Mouse (Mus musculus) spleen, postnatal 36 days (tissue): ENCODE results near the gene Olfr700.
"Not testable (repeated sequence)": the region's sequence is repeated elsewhere in the genome, so short reads cannot be mapped to it uniquely, and the experiment has no call there.

ENCODE experiments used
- DNase-seq, 2 experiments: peaks; one replicate each; pipeline ENCODE4 v3.0.0; 2022; ENCODE audit warnings: low spot score in 2 of 2, mixed read lengths in 1 of 2

The Olfr700 gene

DNA sequence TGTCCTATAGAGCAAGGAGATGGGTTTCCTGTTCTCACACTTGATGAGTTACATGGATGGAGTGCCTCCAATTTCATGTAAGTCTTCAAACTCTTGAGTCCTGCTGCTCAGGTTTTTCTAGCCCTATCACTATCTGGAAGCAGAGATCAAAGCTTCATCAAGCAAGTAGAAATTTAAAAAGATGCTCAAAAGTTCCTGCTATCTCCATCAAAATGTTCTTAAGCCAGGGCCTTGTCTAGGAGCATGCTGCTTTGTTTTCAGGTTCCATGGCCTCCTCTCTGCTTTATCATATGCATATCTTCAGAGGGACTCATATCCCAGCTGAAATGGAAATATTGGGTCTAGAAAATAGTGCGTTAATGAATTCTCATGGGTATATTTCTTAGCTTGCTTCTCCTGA, at the start of gene Olfr700:
Olfr700 (minus strand) TSS at position 101 of the 400 bp plus-strand sequence.
- DNase-seq: no peak

DNA sequence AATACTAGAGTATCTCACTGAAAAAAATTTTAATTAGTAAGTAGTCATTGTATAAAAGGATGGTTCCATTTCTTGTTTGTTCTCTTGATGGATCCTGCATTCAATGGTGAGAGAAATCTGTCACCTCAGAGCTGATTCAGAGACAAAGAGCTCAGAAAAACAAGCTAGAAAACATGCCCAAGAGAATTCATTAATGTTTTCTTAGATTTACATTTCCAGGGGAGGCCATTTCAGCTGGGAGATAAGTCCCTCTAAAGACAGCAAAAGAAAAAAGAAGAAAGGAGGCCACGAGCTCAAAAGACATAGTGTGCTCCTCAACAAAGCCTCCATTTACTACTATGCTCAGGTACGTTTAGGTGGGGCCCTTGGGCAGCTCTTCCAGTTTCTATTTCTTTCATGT, 34.4 kb upstream of the Olfr700 start, which contains the start of gene Olfr703:
Olfr703 (plus strand) TSS at position 301 of the 400 bp plus-strand sequence.
- DNase-seq: no peak

GRCm38 (mm10) chr7:106833793-106834192, 25.2 kb upstream of the Olfr700 start, which contains the start of gene Olfr702:
TSS of gene Olfr702 (minus strand) at chr7:106833893.
- DNase-seq: no peak

DNA sequence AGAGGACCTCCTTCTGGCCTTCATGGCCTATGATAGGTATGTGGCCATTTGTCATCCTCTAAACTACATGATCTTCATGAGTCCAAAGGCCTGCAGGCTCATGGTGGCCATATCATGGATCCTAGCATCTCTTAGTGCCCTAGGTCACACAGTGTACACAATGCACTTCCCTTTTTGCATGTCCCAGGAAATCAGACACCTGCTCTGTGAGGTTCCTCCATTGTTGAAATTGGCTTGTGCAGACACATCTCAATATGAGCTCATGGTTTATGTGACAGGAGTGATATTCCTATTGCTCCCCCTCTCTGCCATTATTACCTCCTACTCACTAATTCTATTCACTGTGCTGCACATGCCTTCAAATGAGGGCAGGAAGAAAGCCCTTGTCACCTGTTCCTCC, 9.8 kb upstream of the Olfr700 start:
- DNase-seq: no peak

- peak; percentile 17 to 27 for DNase-seq
Observed at GRCm38 (mm10) chr7:106815775-106816174, 7.1 kb upstream of the Olfr700 start.

GRCm38 (mm10) chr7:106813829-106814228, 5.2 kb upstream of the Olfr700 start, which contains the start of gene Olfr701:
TSS of gene Olfr701 (plus strand) at chr7:106814129.
- DNase-seq: no peak

DNA sequence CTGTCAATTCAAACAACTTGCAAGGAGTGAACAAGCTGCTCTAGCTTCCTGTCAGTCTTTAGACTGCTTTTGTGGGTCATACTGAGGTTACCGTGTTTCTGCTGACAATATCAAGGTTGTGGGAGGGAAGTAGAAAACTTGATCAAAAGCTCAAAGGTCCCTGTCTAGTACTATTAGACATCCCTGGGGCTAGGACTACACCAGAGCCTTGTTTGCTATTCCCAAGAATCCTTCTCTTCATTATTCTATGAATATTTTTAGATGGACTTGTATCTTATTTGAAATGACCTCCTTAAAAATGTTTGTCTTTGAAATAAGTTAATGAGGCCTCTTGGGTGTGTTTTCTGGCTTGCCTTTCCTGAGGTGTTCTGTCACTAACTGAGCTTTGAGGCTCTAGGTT, 15.5 kb downstream of the Olfr700 start, which contains the start of gene Olfr699:
Olfr699 (minus strand) TSS at position 101 of the 400 bp plus-strand sequence.
- no peak for DNase-seq

GRCm38 (mm10) chr7:106788330-106788729, 20.3 kb downstream of the Olfr700 start:
- DNase-seq: peak in 1 of 2 experiments; percentile 17

DNA sequence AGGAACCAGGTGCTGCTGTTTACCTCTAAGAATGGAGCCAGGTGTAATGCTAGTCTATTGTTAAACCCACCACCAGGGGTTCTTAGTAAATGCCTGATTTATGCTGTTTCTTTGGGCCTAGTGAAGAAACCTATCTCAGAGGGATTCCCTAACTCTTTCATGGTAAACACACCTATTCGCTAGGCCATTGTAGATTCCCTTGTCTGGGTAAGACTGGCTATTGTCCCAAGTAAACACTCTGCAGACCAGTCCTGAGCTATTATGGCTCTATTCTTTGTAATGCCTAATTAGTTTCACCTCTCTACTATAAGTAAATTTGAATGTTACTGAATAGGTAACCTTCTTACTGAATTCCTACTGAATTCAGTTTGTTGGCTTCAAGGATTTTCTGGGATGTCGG, 47.6 kb downstream of the Olfr700 start:
- DNase-seq: not testable (repeated sequence)

- no peak for DNase-seq
Observed at GRCm38 (mm10) chr7:106758800-106759199, 49.8 kb downstream of the Olfr700 start.
